Mouse (Mus musculus): Measurements from ENCODE around the gene Efemp2.

Efemp2 gene

GRCm38 (mm10) chr19:5455037-5455436 is 18.7 kb upstream of the Efemp2 start:
- peak in 1 of 2 experiments; percentile 33 for DNase-seq

- DNase-seq, result peak in 1 of 2 experiments; percentile 37
Observed at GRCm38 (mm10) chr19:5455568-5455967, 18.2 kb upstream of the Efemp2 start.

GRCm38 (mm10) chr19:5456241-5456921 is 17.4 kb upstream of the Efemp2 start:
- peak; percentile 48 to 78 for DNase-seq

- peak; percentile 98 for DNase-seq
Observed at GRCm38 (mm10) chr19:5456922-5457745, 16.6 kb upstream of the Efemp2 start.

GRCm38 (mm10) chr19:5457746-5458442 is 15.9 kb upstream of the Efemp2 start, which contains the start of gene Ccdc85b:
TSS of gene Ccdc85b (minus strand) at chr19:5457894.
- DNase-seq, result peak in 1 of 2 experiments; percentile 51

- peak; percentile 34 to 63 for DNase-seq
Observed at GRCm38 (mm10) chr19:5459019-5459418, 14.7 kb upstream of the Efemp2 start.

GRCm38 (mm10) chr19:5459896-5460295 is 13.9 kb upstream of the Efemp2 start:
- DNase-seq, result no peak

GRCm38 (mm10) chr19:5460465-5460911 is 13.3 kb upstream of the Efemp2 start, which contains the start of gene Fibp:
TSS of gene Fibp (plus strand) at chr19:5460615.
- peak; percentile 87 to 93 for DNase-seq

- DNase-seq, result no peak
Observed at GRCm38 (mm10) chr19:5461411-5461810, 12.3 kb upstream of the Efemp2 start.

GRCm38 (mm10) chr19:5463212-5463611 is 10.5 kb upstream of the Efemp2 start:
- peak in 1 of 2 experiments; percentile 36 for DNase-seq

GRCm38 (mm10) chr19:5463791-5464562 is 9.8 kb upstream of the Efemp2 start:
- DNase-seq, result peak; percentile 60 to 82

GRCm38 (mm10) chr19:5465037-5465436 is 8.7 kb upstream of the Efemp2 start:
- peak in 1 of 2 experiments; percentile 34 for DNase-seq

GRCm38 (mm10) chr19:5466916-5467500 is 6.7 kb upstream of the Efemp2 start:
- DNase-seq, result peak in 1 of 2 experiments; percentile 26

GRCm38 (mm10) chr19:5468374-5468773 is 5.4 kb upstream of the Efemp2 start, which contains the start of gene Ctsw:
TSS of gene Ctsw (minus strand) at chr19:5468507.
- peak in 1 of 2 experiments; percentile 37 for DNase-seq

- no peak for DNase-seq
Observed at GRCm38 (mm10) chr19:5471846-5472245, 1.9 kb upstream of the Efemp2 start.

GRCm38 (mm10) chr19:5472857-5473256 is 897 bp upstream of the Efemp2 start:
- no peak for DNase-seq

- peak; percentile 48 to 69 for DNase-seq
Observed at GRCm38 (mm10) chr19:5474281-5475068, 721 bp downstream of the Efemp2 start.

GRCm38 (mm10) chr19:5475069-5475714 is 1.4 kb downstream of the Efemp2 start:
- DNase-seq, result no peak

- no peak for DNase-seq
Observed at GRCm38 (mm10) chr19:5477004-5477667, 3.4 kb downstream of the Efemp2 start.
